Mouse (Mus musculus): ENCODE results near the gene Ephb1. TPM values are rescaled to one million over a fixed set of nuclear protein-coding genes. Genes with fewer than 3 reads are reported as not detected.

The Ephb1 gene
- polyA plus RNA-seq, 1 experiment = not detected

- Histone ChIP-seq H3K27ac (replicated peaks; ENCODE audit: low read depth, low read length) (no peak overlapping the region), H3K4me1 (ENCODE audit: control insufficient read depth, insufficient read depth, insufficient read length, low read length) (no peaks in the 10 kb centered on the region), H3K4me3 (ENCODE audit: insufficient read depth, low read depth, low read length) (no peak overlapping the region)
These were observed 352.3 kb downstream of the Ephb1 start for GRCm38 (mm10) chr9:102002186-102002585.

DNA sequence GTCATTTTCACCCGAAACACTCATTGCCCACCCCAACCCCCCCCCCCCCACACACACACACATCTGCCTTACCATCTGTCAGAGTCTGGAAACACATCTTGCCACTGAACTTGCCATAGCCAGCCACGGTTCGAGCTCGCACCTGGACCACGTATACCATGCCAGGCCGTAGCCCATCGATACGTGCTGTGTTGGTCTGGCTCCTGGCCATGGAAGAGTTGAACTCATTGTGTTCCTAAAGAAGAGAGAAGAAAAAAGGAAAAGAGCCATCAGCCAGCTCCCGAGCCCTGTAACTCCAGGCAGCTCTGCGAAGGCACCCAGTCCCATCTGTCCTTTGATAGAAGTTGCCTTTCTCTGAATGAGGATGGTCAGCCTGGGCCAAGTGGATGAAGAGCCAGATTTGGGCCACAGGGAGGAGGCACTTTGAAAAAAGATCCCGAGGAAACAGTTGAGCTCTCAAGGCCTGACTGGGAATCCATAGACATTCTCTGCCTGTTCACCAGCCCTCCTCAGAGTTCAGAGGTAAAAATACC, 352.8 kb downstream of the Ephb1 start:
- Histone ChIP-seq H3K4me1 (ENCODE audit: control insufficient read depth, insufficient read depth, insufficient read length, low read length) (no peaks in the 10 kb centered on the region), H3K27ac (replicated peaks; ENCODE audit: low read depth, low read length) (no peak overlapping the region), H3K4me3 (ENCODE audit: insufficient read depth, low read depth, low read length) (no peak overlapping the region)

GRCm38 (mm10) chr9:101999690-102000089, 354.8 kb downstream of the Ephb1 start:
- Histone ChIP-seq H3K4me1 (ENCODE audit: control insufficient read depth, insufficient read depth, insufficient read length, low read length) (no peaks in the 10 kb centered on the region), H3K4me3 (ENCODE audit: insufficient read depth, low read depth, low read length) (no peak overlapping the region)

DNA sequence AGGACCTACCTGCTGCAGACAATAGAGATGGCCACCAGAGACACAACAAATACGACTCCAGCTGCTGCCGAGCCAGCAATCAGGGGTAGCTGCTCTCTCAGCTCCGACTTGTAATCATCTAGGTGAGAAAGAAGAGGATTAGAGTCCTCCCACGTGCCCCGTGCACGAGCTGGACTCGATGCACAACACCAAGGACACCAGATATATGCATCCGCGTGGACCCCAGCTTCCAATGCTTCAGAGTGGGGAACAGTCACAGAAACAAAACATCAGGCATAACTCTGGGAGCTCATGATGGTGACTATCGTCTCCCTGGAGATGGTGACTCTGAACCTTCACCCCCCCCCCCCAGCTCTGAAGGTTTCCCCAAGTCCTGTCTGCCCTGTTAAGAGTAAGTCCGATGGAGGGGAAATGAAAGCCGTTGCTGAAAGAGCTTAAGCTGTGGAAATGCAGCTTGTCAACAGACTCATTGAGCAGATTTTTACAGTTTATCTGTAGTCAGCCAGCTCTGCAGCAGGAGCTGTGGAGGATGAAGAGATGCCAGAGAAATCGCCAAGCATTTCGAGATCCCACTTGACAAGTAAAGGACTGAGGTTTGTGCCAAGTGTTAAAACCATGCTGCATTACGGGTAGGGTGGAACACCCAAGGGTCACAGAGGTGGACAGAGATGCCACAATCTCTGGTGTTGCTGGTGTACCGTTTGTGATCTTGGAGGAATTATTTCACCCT, 357.6 kb downstream of the Ephb1 start:
- no peaks in the 10 kb centered on the region for H3K4me1 ChIP-seq (ENCODE audit: control insufficient read depth, insufficient read depth, insufficient read length, low read length)
- H3K4me3 ChIP-seq (ENCODE audit: insufficient read depth, low read depth, low read length) = no peak overlapping the region
- no peak overlapping the region for H3K27ac ChIP-seq (replicated peaks; ENCODE audit: low read depth, low read length)

More at GRCm38 (mm10) chr9:101999690-102000089, 354.8 kb downstream of the Ephb1 start:
- no peak overlapping the region for H3K27ac ChIP-seq (replicated peaks; ENCODE audit: low read depth, low read length)

DNA sequence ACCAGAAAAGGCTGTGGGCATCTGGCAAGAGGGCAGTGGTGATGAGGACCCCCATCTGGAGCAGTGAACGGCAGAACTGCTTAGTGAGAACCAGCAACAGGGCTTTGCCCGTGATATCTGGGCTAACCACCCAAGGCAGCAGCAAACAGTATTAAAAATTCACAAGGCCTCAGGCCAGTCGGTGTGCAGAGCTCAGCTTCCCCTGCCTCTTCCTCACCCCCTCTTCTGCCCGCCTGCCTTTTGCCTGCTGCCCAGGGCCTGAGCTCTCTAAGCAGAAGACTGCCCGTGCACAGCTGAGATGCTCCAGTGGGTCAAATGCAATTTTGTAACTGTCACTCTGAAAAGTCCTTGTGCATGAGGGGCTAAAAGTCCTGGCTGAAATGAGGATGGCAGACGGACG, 358.3 kb downstream of the Ephb1 start:
- Histone ChIP-seq H3K4me3 (ENCODE audit: insufficient read depth, low read depth, low read length) (no peak overlapping the region), H3K27ac (replicated peaks; ENCODE audit: low read depth, low read length) (no peak overlapping the region)

GRCm38 (mm10) chr9:101995423-101996156, 358.9 kb downstream of the Ephb1 start:
- Histone ChIP-seq H3K4me1 (ENCODE audit: control insufficient read depth, insufficient read depth, insufficient read length, low read length) (no peaks in the 10 kb centered on the region), H3K27ac (replicated peaks; ENCODE audit: low read depth, low read length) (no peak overlapping the region)

More for the DNA sequence above, 358.3 kb downstream of the Ephb1 start:
- H3K4me1 ChIP-seq (ENCODE audit: control insufficient read depth, insufficient read depth, insufficient read length, low read length) = no peaks in the 10 kb centered on the region

GRCm38 (mm10) chr9:101994086-101994485, 360.4 kb downstream of the Ephb1 start:
- Histone ChIP-seq H3K4me3 (ENCODE audit: insufficient read depth, low read depth, low read length) (no peak overlapping the region), H3K4me1 (ENCODE audit: control insufficient read depth, insufficient read depth, insufficient read length, low read length) (no peaks in the 10 kb centered on the region), H3K27ac (replicated peaks; ENCODE audit: low read depth, low read length) (no peak overlapping the region)

More at GRCm38 (mm10) chr9:101995423-101996156, 358.9 kb downstream of the Ephb1 start:
- no peak overlapping the region for H3K4me3 ChIP-seq (ENCODE audit: insufficient read depth, low read depth, low read length)

GRCm38 (mm10) chr9:101990836-101991235, 363.7 kb downstream of the Ephb1 start:
- no peak overlapping the region for H3K27ac ChIP-seq (replicated peaks; ENCODE audit: low read depth, low read length)
- no peak overlapping the region for H3K4me3 ChIP-seq (ENCODE audit: insufficient read depth, low read depth, low read length)
- H3K4me1 ChIP-seq (ENCODE audit: control insufficient read depth, insufficient read depth, insufficient read length, low read length) = no peaks in the 10 kb centered on the region

DNA sequence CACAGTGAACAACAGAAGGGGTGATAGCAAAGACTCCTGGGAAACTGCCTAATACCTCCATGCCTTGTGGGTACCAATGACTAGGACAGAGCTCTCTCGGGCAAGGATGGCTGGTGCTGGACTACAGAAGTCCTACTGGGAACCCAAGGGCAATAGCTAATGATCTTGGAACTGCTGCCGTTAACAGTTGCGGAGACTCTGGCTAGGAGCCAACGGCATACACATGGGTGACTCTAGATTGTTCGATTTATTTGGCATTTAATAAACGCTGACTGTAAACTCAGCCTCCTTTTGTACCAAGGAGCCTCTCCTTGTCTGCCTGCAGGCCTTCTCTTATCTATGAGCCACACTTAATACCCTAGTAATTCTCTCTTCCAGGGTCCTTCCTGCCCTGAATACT, 364.5 kb downstream of the Ephb1 start:
- H3K4me3 ChIP-seq (ENCODE audit: insufficient read depth, low read depth, low read length) = no peak overlapping the region
- H3K4me1 ChIP-seq (ENCODE audit: control insufficient read depth, insufficient read depth, insufficient read length, low read length) = no peaks in the 10 kb centered on the region
- H3K27ac ChIP-seq (replicated peaks; ENCODE audit: low read depth, low read length) = no peak overlapping the region

- Histone ChIP-seq H3K27ac (replicated peaks; ENCODE audit: low read depth, low read length) (no peak overlapping the region), H3K4me1 (ENCODE audit: control insufficient read depth, insufficient read depth, insufficient read length, low read length) (no peaks in the 10 kb centered on the region), H3K4me3 (ENCODE audit: insufficient read depth, low read depth, low read length) (no peak overlapping the region)
These were observed 367.6 kb downstream of the Ephb1 start for GRCm38 (mm10) chr9:101986910-101987309.

DNA sequence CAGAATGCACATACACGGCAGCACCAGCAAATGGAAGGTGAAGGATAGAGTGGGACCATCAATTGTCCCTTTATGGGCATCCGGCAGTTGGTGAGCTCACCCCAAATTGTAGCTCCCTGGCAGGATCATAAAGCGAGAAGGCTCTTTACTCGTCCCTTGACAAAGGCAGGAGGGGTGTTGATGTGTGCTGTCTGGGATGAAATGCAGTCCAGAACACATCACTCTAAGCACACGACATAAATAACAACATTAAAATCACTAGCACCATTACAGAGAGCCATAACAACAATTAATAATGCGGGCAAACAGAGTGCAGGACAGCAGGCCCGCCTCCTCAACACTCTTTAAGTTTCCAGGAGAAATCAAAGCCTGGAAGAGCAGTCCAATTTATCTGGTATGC, 372.1 kb downstream of the Ephb1 start:
- Histone ChIP-seq H3K4me3 (ENCODE audit: insufficient read depth, low read depth, low read length) (no peak overlapping the region), H3K4me1 (ENCODE audit: control insufficient read depth, insufficient read depth, insufficient read length, low read length) (no peaks in the 10 kb centered on the region), H3K27ac (replicated peaks; ENCODE audit: low read depth, low read length) (no peak overlapping the region)

GRCm38 (mm10) chr9:101981161-101981560, 373.3 kb downstream of the Ephb1 start:
- H3K4me1 ChIP-seq (ENCODE audit: control insufficient read depth, insufficient read depth, insufficient read length, low read length) = no peaks in the 10 kb centered on the region
- H3K27ac ChIP-seq (replicated peaks; ENCODE audit: low read depth, low read length) = no peak overlapping the region
- H3K4me3 ChIP-seq (ENCODE audit: insufficient read depth, low read depth, low read length) = no peak overlapping the region

GRCm38 (mm10) chr9:101976884-101977465, 377.5 kb downstream of the Ephb1 start:
- Histone ChIP-seq H3K4me1 (ENCODE audit: control insufficient read depth, insufficient read depth, insufficient read length, low read length) (no peaks in the 10 kb centered on the region), H3K4me3 (ENCODE audit: insufficient read depth, low read depth, low read length) (no peak overlapping the region), H3K27ac (replicated peaks; ENCODE audit: low read depth, low read length) (no peak overlapping the region)

GRCm38 (mm10) chr9:101972314-101972713, 382.2 kb downstream of the Ephb1 start:
- no peaks in the 10 kb centered on the region for H3K4me1 ChIP-seq (ENCODE audit: control insufficient read depth, insufficient read depth, insufficient read length, low read length)
- H3K4me3 ChIP-seq (ENCODE audit: insufficient read depth, low read depth, low read length) = no peak overlapping the region
- no peak overlapping the region for H3K27ac ChIP-seq (replicated peaks; ENCODE audit: low read depth, low read length)

GRCm38 (mm10) chr9:101971806-101972205, 382.7 kb downstream of the Ephb1 start:
- Histone ChIP-seq H3K4me3 (ENCODE audit: insufficient read depth, low read depth, low read length) (no peak overlapping the region), H3K4me1 (ENCODE audit: control insufficient read depth, insufficient read depth, insufficient read length, low read length) (no peaks in the 10 kb centered on the region), H3K27ac (replicated peaks; ENCODE audit: low read depth, low read length) (no peak overlapping the region)

Data from brown adipose tissue, adult 24 weeks (tissue).